Mouse (Mus musculus): Measurements from ENCODE around the gene March9. TPM values are rescaled to one million over a fixed set of nuclear protein-coding genes. Genes with fewer than 3 reads are reported as not detected.
A peak's percentile ranks its signal among the peaks of the same experiment; 100 is the strongest.
"Not testable (repeated sequence)": the region's sequence is repeated elsewhere in the genome, so short reads cannot be mapped to it uniquely, and the experiment has no call there.

The March9 gene
- polyA plus RNA-seq, 1 experiment from 2014 or later: 0.39 TPM

DNA sequence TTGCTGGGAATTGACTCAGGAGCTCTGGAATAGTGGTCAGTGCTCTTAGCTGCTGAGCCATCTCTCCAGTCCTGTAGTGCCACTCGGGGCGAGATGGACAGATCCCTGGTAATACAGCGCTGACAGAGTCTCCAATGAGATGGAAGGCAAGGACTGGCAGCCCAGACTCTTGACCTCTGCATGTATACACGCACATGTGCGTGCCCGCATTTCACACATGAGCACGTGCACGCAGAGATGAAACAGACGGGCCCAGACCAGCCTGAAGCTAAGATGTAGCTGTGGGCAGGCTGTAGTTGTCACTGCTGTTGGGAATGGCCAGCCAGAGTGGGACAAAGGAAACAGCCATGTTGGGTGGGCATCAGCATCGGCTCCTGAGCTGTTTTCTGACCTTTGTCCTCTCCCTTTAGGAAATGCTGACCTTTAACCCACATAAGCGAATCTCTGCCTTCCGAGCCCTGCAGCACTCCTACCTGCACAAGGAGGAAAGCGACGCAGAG lies 6.6 kb upstream of the March9 start:
- peaks cover 14 to 24% of the 10 kb centered on the region in 2 experiments for H3K4me1 ChIP-seq (ENCODE audit: control insufficient read depth in 2 of 2, insufficient read depth in 2 of 2, low read length in 2 of 2)
- H3K4me3 ChIP-seq (ENCODE audit: control insufficient read depth in 1 of 2, insufficient read depth in 1 of 2, low read depth in 1 of 2, low read length in 2 of 2): no peak overlapping the region
- H3K27me3 ChIP-seq (ENCODE audit: control insufficient read depth, insufficient read depth, low read length): peaks cover 4% of the 10 kb centered on the region
- no peaks in the 10 kb centered on the region for H3K9me3 ChIP-seq (ENCODE audit: control insufficient read depth, low read length)
- no peak for ATAC-seq (ENCODE audit: insufficient number of reproducible peaks, insufficient read depth, low FRiP score, low read depth)
- WGBS: 93% methylated on average over 14 of the region's 14 CpGs
- no peak overlapping the region for H3K9ac ChIP-seq (ENCODE audit: low read length)
- H3K36me3 ChIP-seq (ENCODE audit: control insufficient read depth, insufficient read depth, low read length): peaks cover 44% of the 10 kb centered on the region
- H3K27ac ChIP-seq (replicated peaks in 1 of 2; ENCODE audit: control insufficient read depth in 1 of 2, insufficient read depth in 1 of 2, low read depth in 2 of 2, low read length in 2 of 2): no peak overlapping the region
- no peak overlapping the region for H3K4me2 ChIP-seq (ENCODE audit: low read length)

DNA sequence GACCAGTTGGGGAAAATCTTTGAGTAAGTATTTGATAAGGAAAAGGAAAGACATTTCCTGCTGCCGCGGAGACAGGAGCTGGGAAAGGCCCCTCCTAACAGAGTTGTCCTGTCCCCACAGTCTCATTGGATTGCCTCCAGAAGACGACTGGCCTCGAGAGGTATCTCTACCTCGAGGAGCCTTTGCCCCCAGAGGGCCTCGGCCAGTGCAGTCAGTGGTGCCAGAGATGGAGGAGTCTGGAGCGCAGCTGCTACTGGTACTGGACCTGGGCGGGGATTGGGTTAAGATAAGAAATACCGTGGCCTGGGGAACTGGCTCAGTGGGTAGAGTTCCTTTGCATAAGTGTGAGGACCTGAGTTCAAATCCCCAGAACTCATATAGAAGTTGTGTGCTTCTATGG lies 6.0 kb upstream of the March9 start:
- ATAC-seq (ENCODE audit: insufficient number of reproducible peaks, insufficient read depth, low FRiP score, low read depth): no peak
- 53% methylated on average over 9 of the region's 9 CpGs for WGBS
- peaks cover 12 to 24% of the 10 kb centered on the region in 2 experiments for H3K4me1 ChIP-seq (ENCODE audit: control insufficient read depth in 2 of 2, insufficient read depth in 2 of 2, low read length in 2 of 2)
- H3K9me3 ChIP-seq (ENCODE audit: control insufficient read depth, low read length): no peaks in the 10 kb centered on the region
- 0 out of 4 replicates have a peak overlapping the region, but pooled peaks of 1 of the 2 experiments have one; percentile 90 for H3K27ac ChIP-seq (replicated peaks in 1 of 2; ENCODE audit: control insufficient read depth in 1 of 2, insufficient read depth in 1 of 2, low read depth in 2 of 2, low read length in 2 of 2)
- H3K9ac ChIP-seq (ENCODE audit: low read length): no peak overlapping the region
- peaks cover 44% of the 10 kb centered on the region for H3K36me3 ChIP-seq (ENCODE audit: control insufficient read depth, insufficient read depth, low read length)
- no peak overlapping the region for H3K4me3 ChIP-seq (ENCODE audit: control insufficient read depth in 1 of 2, insufficient read depth in 1 of 2, low read depth in 1 of 2, low read length in 2 of 2)
- peaks cover 10% of the 10 kb centered on the region for H3K27me3 ChIP-seq (ENCODE audit: control insufficient read depth, insufficient read depth, low read length)
- H3K4me2 ChIP-seq (ENCODE audit: low read length): no peak overlapping the region

DNA sequence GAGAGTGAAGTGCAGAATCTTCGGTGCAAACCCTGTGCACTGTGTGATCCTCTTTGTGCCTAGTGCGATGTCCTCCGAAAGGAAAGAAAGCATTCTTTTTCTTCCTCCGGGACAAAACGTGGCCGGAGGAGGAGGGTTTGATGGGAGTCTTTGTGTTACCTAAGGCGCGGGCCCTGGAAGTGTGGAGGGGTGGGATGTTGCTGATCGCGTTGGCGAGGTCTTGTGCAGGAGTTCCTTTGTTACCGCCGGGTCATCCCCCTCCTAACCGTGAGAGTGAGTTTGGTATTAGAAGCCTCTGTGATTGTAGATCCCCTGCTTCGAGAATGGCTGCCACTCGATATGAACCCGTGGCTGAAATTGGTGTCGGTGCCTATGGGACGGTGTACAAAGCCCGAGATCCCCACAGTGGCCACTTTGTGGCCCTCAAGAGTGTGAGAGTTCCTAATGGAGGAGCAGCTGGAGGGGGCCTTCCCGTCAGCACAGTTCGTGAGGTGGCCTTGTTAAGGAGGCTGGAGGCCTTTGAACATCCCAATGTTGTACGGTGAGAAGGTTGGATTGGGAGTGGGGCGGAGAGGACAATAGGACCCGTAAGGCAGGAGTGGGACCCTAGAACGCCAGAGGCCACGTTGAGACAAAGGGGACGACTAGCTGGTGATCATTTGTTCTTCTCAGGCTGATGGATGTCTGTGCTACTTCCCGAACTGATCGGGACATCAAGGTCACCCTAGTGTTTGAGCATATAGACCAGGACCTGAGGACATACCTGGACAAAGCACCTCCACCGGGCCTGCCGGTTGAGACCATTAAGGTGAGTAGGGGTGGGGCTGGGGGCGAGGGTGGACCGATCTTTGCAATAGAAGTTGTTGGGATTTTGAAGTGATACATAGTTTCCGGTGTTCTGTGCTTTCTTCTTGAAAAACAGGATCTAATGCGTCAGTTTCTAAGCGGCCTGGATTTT lies 4.2 kb upstream of the March9 start:
- peak; percentile 1; the same call in 1 of the 2 replicates for ATAC-seq (ENCODE audit: insufficient number of reproducible peaks, insufficient read depth, low FRiP score, low read depth)
- H3K4me3 ChIP-seq (ENCODE audit: control insufficient read depth in 1 of 2, insufficient read depth in 1 of 2, low read depth in 1 of 2, low read length in 2 of 2): peak overlapping the region; percentile 56 to 87
- H3K4me2 ChIP-seq (ENCODE audit: low read length): peak overlapping the region; percentile 86
- H3K36me3 ChIP-seq (ENCODE audit: control insufficient read depth, insufficient read depth, low read length): peaks cover 44% of the 10 kb centered on the region
- WGBS: 12% methylated on average over 37 of the region's 37 CpGs
- H3K4me1 ChIP-seq (ENCODE audit: control insufficient read depth in 2 of 2, insufficient read depth in 2 of 2, low read length in 2 of 2): peaks cover 10 to 32% of the 10 kb centered on the region in 2 experiments
- H3K27ac ChIP-seq (replicated peaks in 1 of 2; ENCODE audit: control insufficient read depth in 1 of 2, insufficient read depth in 1 of 2, low read depth in 2 of 2, low read length in 2 of 2): peak overlapping the region; percentile 73 to 90
- H3K9me3 ChIP-seq (ENCODE audit: control insufficient read depth, low read length): no peaks in the 10 kb centered on the region
- H3K9ac ChIP-seq (ENCODE audit: low read length): peak overlapping the region; percentile 97
- peaks cover 19% of the 10 kb centered on the region for H3K27me3 ChIP-seq (ENCODE audit: control insufficient read depth, insufficient read depth, low read length)

DNA sequence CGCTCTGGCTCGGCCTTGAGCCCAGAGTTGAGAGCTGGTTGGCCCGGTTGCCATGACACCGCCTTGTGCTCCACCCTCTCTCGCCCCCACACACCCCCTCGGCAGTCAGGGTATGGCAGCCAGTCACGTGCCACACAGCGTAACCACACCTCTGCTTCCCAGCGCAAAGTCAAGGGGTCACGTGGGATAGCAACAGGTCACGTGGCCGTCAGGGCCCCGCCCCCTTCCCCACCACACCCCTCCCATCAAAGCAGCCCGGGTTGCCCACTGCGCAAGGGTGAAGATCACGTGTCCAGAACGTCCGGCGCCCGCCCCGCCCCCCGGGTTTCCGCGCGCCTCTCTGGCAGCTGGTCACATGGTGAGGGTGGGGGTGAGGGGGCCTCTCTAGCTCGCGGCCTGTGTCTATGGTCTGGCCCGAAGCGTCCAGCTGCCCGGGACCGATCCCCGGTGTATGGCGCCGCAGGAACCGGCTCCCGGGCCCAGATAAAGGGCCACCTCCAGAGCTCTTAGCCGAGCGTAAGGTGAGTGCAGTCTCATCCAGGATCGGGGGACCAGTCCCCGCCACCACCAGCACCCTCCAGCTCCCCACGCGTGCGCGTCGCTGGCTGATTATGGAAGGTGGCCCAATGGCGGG lies 3.4 kb upstream of the March9 start, which contains the start of gene Cdk4:
Gene Cdk4 (plus strand): TSS at position 296 of the 634 bp plus-strand sequence.
- peaks cover 27% of the 10 kb centered on the region for H3K27me3 ChIP-seq (ENCODE audit: control insufficient read depth, insufficient read depth, low read length)
- no peaks in the 10 kb centered on the region for H3K9me3 ChIP-seq (ENCODE audit: control insufficient read depth, low read length)
- WGBS: under 1% methylated on average over 46 of the region's 46 CpGs

DNA sequence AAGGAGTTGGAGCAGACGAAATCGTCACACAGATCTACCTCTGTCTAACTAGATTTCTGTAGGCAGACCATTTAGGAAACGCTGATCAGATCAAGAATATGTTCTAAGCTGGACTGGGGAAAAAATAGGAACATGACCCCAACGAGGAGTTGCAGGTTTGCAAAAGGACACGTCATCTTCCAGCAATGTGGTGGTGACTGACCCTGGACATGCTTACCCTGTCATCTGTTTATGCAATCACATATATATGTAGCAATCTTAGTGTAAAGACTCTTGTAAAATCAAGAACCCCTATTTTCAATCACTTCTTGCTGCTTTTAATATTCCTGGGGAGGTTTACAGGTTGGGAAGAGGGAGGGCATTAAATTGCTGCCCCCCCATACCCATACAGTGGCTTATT lies 2.5 kb upstream of the March9 start:
- ATAC-seq (ENCODE audit: insufficient number of reproducible peaks, insufficient read depth, low FRiP score, low read depth): no peak
- 69% methylated on average over 5 of the region's 5 CpGs for WGBS
- Histone ChIP-seq H3K27me3 (ENCODE audit: control insufficient read depth, insufficient read depth, low read length) (peaks cover 34% of the 10 kb centered on the region), H3K4me2 (ENCODE audit: low read length) (peak overlapping the region; percentile 67), H3K4me1 (ENCODE audit: control insufficient read depth in 2 of 2, insufficient read depth in 2 of 2, low read length in 2 of 2) (peaks cover 11 to 34% of the 10 kb centered on the region in 2 experiments), H3K4me3 (ENCODE audit: control insufficient read depth in 1 of 2, insufficient read depth in 1 of 2, low read depth in 1 of 2, low read length in 2 of 2) (peak overlapping the region in 1 of 2 experiments; percentile 87; a peak in 1 of 4 replicates), H3K9me3 (ENCODE audit: control insufficient read depth, low read length) (no peaks in the 10 kb centered on the region), H3K9ac (ENCODE audit: low read length) (no peak overlapping the region; the same call in 1 of the 2 replicates), H3K36me3 (ENCODE audit: control insufficient read depth, insufficient read depth, low read length) (peaks cover 31% of the 10 kb centered on the region), H3K27ac (replicated peaks in 1 of 2; ENCODE audit: control insufficient read depth in 1 of 2, insufficient read depth in 1 of 2, low read depth in 2 of 2, low read length in 2 of 2) (no peak overlapping the region)

More for the DNA sequence above, 3.4 kb upstream of the March9 start, which contains the start of gene Cdk4:
- H3K9ac ChIP-seq (ENCODE audit: low read length): peak within 1 kb of the TSS; percentile 97
- peaks cover 10 to 34% of the 10 kb centered on the region in 2 experiments for H3K4me1 ChIP-seq (ENCODE audit: control insufficient read depth in 2 of 2, insufficient read depth in 2 of 2, low read length in 2 of 2)
- H3K4me2 ChIP-seq (ENCODE audit: low read length): peak within 1 kb of the TSS; percentile 86
- peak within 1 kb of the TSS; percentile 56 to 87 for H3K4me3 ChIP-seq (ENCODE audit: control insufficient read depth in 1 of 2, insufficient read depth in 1 of 2, low read depth in 1 of 2, low read length in 2 of 2)
- peak within 1 kb of the TSS; percentile 73 to 90 for H3K27ac ChIP-seq (replicated peaks in 1 of 2; ENCODE audit: control insufficient read depth in 1 of 2, insufficient read depth in 1 of 2, low read depth in 2 of 2, low read length in 2 of 2)
- peak; percentile 92 for ATAC-seq (ENCODE audit: insufficient number of reproducible peaks, insufficient read depth, low FRiP score, low read depth)
- H3K36me3 ChIP-seq (ENCODE audit: control insufficient read depth, insufficient read depth, low read length): peaks cover 39% of the 10 kb centered on the region

DNA sequence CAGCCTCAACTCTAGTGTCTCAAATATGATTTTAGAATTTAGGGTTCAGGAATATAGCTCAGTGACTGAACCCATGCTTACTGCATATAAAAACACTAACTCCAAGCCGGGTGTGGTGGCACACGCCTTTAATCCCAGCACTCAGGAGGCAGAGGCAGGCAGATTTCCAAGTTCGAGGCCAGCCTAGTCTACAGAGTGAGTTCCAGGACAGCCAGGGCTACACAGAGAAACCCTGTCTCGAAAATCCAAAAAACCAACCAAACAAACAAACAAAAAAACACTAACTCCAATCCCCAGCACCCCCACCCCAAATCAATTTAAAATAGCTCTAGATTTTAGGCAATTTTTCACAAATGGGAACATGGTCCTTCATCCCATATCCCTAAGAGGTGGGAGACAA lies 2.1 kb upstream of the March9 start:
- not testable (repeated sequence) for H3K4me3 ChIP-seq (ENCODE audit: control insufficient read depth in 1 of 2, insufficient read depth in 1 of 2, low read depth in 1 of 2, low read length in 2 of 2); ATAC-seq (ENCODE audit: insufficient number of reproducible peaks, insufficient read depth, low FRiP score, low read depth); H3K27ac ChIP-seq (replicated peaks in 1 of 2; ENCODE audit: control insufficient read depth in 1 of 2, insufficient read depth in 1 of 2, low read depth in 2 of 2, low read length in 2 of 2); H3K4me2 ChIP-seq (ENCODE audit: low read length); H3K9ac ChIP-seq (ENCODE audit: low read length); H3K9me3 ChIP-seq (ENCODE audit: control insufficient read depth, low read length)
- WGBS: 82% methylated on average over 4 of the region's 4 CpGs
- peaks cover 38% of the 10 kb centered on the region for H3K27me3 ChIP-seq (ENCODE audit: control insufficient read depth, insufficient read depth, low read length)
- H3K36me3 ChIP-seq (ENCODE audit: control insufficient read depth, insufficient read depth, low read length): peaks cover 27% of the 10 kb centered on the region
- peaks cover 11 to 34% of the 10 kb centered on the region in 2 experiments for H3K4me1 ChIP-seq (ENCODE audit: control insufficient read depth in 2 of 2, insufficient read depth in 2 of 2, low read length in 2 of 2)

DNA sequence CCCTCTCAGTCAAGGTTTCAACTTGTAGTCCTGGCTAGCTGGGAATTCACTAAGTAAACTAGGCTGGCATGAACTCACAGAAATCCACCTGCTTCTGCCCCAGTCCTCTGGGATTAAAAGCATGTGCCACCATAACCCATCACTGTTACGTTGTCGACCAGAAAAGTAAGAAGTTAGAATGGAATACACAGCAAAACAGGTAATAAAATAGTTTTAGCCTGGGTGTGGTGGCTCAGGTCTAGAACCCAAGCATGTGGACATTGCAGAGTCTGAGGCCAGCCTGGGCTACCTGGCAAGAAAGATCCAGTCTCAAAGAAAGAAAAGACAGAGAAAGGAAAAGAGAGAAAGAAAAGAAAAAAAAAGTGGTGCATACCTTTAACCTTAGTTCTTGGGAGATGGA lies 1.5 kb upstream of the March9 start:
- ATAC-seq (ENCODE audit: insufficient number of reproducible peaks, insufficient read depth, low FRiP score, low read depth): no peak
- H3K4me3 ChIP-seq (ENCODE audit: control insufficient read depth in 1 of 2, insufficient read depth in 1 of 2, low read depth in 1 of 2, low read length in 2 of 2): no peak overlapping the region
- no peaks in the 10 kb centered on the region for H3K9me3 ChIP-seq (ENCODE audit: control insufficient read depth, low read length)
- no peak overlapping the region for H3K9ac ChIP-seq (ENCODE audit: low read length)
- H3K36me3 ChIP-seq (ENCODE audit: control insufficient read depth, insufficient read depth, low read length): peaks cover 21% of the 10 kb centered on the region
- H3K27ac ChIP-seq (replicated peaks in 1 of 2; ENCODE audit: control insufficient read depth in 1 of 2, insufficient read depth in 1 of 2, low read depth in 2 of 2, low read length in 2 of 2): no peak overlapping the region
- peaks cover 39% of the 10 kb centered on the region for H3K27me3 ChIP-seq (ENCODE audit: control insufficient read depth, insufficient read depth, low read length)
- no peak overlapping the region for H3K4me2 ChIP-seq (ENCODE audit: low read length)
- peaks cover 11 to 34% of the 10 kb centered on the region in 2 experiments for H3K4me1 ChIP-seq (ENCODE audit: control insufficient read depth in 2 of 2, insufficient read depth in 2 of 2, low read length in 2 of 2)
- 76% methylated on average over 2 of the region's 2 CpGs for WGBS
